Mouse (Mus musculus) frontal cortex, adult (tissue): ENCODE data around the gene Mlycd.

Source experiments
- ATAC-seq: cut with Nextera tagmentation; 2 replicates; pipeline ENCODE4 v1.9.2; 2017; ENCODE audit warnings: mild to moderate bottlenecking, moderate library complexity, mixed read lengths; ENCODE audit not compliant: low TSS enrichment

Mlycd gene

GRCm38 (mm10) chr8:119403912-119404311, 9.2 kb downstream of the Mlycd start:
- ATAC-seq = no peak

- ATAC-seq = no peak
Observed at GRCm38 (mm10) chr8:119404648-119405047, 10.0 kb downstream of the Mlycd start.

GRCm38 (mm10) chr8:119408311-119408710, 13.6 kb downstream of the Mlycd start:
- ATAC-seq = no peak

DNA sequence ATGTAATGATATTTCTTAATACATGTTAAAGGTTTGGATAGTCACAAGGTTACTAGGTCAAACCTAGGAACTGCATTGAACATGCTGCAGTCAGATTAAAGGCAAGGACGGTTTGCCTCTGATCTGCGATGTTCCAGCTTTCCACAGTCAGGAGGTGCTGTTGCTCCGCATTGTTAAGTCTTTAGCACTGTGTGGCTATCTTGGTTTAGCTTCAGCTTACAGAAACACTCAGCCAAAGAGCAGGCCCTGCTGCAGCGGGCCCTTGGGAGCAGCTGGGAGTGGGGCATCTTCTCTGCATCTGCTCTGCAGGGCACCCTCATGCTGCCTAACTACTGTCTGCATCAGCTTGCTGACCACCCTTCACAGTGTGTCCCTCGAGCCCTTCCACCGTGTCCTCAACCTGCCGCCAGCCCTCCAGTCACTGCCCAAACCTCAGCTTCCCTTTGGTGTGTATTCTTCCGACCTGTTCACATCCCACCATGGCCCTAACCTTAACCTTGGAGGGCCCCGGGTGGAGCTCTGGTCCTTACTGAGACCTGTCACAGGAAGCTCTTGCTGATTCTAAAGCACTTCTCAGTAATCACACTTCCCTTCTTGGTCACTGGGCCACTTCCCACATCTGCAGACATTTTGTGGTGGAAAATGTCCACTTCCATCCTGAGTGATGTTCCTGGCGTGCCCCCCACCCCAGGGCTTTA, 17.5 kb downstream of the Mlycd start:
- ATAC-seq = no peak

DNA sequence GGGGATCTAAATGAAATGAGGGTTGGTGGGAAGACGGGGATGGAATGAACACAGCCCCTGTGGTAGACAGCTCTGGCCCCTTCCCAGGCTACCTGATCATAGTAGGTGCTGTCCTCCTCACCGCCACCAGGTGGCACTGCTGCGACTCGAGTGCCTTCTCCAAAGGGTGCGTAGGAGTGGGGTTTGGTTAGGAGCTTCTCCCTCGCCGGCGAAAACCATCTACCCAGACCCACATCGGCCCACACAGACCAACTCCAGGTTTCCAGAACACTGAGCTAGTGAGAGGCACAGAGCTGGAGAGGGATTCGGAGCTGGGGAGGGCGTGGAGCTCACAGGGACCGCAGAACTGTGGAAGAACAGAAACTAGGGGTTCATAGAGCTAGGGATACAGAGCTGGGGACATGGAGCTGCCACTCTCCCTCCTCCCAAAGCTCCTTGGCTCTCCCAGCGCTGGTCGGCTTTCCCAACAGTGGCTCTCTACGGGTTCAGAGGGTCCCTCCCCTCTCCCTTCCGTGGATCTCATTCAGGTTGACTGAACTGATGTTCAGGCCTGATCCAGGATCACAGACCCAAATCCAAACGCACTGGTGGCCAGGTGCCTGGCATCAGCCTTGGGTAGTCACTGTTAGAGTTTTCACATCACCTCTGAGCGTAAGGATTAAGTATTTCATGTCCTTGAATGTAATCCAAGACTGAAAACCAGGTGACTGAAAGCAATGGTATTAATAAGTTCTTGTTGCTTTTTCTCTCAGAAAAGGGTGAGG, 18.2 kb downstream of the Mlycd start:
- peak; percentile 93 for ATAC-seq

DNA sequence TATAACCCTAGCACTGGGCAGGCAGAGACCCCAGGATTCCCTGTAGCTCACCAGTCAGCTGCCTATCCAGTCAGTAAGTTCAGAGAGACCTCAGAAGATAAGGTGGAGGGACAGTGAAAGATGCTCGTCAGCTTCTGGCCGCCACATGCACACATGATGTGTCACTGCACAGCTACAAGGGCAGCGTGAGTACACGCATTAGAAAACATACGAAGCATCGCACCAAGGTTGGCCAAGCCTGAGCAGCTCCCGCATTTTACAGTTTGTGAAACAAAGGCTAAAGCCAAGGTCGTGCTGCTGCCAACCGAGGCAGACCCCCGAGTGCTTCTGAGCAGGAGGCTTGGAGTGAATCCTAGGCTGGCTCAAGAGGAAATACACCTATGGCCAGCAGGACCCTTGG, 18.9 kb downstream of the Mlycd start:
- no peak for ATAC-seq

- ATAC-seq = no peak
Observed at GRCm38 (mm10) chr8:119420318-119420717, 25.6 kb downstream of the Mlycd start.

- ATAC-seq = peak; percentile 13; the same call in 1 of the 2 replicates
Observed at GRCm38 (mm10) chr8:119421603-119422122, 27.0 kb downstream of the Mlycd start.

DNA sequence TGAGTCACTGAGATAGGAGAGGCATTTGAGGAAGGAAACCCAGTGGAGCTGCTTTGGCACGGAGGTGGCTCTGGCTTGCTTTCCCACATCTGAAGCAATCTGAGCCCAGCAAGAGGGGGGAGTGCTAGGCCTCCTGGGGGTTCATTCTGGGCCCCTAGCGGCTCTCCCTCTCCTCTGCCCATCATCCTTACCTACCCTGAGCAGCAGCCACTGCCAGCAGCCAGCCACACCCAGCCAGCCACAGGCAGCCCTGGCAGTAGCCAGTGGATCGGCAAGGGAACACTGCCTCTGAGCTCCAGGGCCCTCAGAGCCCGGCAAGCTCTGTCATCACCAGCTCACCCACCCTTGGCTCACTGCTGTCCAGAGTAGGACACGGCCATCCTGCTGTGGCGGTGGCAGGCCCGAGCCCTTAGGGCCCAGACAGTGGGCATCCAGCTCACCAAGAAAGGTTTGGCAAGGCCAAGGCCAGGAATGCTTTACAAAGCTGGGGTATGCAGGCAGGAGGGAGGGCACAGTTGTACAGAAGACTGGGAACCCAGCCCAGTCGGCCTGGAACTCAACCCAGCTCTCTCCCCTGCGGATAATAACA, 27.5 kb downstream of the Mlycd start:
- ATAC-seq = peak; percentile 82

DNA sequence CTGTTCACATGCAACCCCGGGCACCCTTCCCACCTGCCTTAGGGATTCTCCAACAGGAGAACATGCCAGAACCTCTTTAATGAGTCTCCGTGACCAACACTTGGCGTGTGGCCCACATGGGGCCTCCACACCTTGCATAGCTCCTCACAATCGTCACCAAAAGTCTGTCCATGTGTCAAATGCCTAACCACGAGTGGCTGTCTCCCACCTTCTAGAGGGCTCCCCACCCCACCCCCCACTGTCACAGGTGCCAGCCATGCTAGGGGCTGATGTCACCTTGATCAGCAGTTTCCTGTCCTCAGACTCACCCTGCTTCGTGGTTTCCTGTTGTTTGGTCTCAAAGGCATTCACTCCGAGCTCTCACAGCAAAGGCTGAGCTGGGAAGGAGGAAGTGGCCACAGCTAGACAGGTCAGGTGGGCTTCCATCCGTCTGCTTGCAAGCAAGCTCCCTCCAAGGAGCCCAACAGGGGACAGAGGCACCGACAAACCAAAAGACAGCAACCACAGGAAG, 29.0 kb downstream of the Mlycd start:
- no peak for ATAC-seq

GRCm38 (mm10) chr8:119424199-119424733, 29.6 kb downstream of the Mlycd start:
- ATAC-seq = no peak

DNA sequence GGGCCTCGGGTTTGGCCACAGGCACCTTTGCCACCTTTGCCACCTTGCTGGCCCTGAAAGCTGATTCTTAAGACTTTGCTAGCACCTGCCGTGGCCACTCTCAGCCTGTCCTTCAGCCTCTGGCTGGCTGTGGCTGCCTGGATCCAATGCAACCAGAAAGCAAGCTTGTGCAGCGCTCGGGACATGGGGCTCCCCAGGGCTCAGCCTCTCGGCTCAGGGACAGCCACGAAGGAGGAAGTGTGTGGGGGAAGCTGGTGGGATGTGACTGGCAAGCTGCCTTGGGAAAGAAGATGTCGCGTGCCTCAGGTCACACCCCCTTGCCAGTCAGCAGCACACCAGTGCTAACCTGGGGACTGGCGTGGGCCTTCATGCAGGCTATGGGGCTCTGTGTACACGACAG, 30.1 kb downstream of the Mlycd start:
- ATAC-seq = no peak

GRCm38 (mm10) chr8:119425533-119425932, 30.9 kb downstream of the Mlycd start:
- ATAC-seq = no peak

GRCm38 (mm10) chr8:119426069-119426735, 31.5 kb downstream of the Mlycd start:
- ATAC-seq = no peak

DNA sequence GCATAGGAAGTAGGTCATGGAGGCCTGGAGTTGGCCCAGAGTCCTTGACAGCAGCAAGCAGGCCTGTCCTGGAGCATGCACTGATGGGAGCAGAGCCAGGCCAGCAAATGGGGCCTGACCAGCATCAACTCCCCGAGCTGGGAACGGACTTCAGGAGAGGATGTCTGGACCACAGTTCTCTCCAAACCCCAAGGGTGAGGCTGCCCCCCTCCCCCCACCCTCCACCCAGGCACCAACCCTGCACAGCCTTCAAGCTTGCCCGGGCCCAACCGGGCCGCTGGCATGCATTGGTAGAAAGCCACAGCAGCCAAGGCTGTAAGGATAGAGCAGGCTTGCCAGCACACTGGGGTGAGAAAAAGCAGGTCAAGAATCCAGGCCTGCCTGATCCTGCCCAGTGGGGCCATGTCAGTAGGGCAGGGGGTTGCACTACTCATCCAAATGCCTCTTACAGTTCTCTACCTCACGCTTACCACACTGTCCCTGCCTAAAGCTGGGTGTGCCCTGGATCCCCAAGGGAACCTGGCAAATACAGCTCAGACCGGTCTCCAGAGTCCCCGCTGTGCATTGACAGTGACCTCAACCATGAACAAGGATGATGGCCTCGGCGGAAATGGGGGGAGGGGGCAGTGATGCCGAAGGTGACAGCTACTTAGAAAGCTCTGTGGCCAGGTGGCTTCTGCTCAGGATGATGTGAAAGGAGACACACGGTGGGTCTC, 33.1 kb downstream of the Mlycd start:
- ATAC-seq = no peak

- ATAC-seq = no peak
Observed at GRCm38 (mm10) chr8:119428350-119428740, 33.7 kb downstream of the Mlycd start.

GRCm38 (mm10) chr8:119428766-119429327, 34.2 kb downstream of the Mlycd start:
- ATAC-seq = no peak

DNA sequence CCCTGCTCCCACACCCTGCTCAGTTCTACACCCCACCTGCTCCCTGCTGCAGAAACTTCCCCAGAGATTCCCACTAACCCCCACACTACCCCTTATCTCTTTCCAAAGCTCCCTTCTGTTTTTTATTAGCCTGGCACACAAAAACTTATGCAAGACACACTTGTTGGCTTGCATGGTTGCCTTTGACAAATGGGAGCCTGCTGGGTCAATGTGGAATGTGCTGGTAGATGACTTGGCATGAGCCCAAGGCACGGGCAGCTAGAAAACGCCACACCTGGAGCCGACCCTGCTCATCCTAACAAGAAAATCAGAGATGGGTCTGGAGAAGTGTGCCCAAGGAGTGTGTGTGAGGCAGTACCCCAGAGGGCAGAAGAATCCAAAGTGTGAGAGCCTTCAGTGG, 34.9 kb downstream of the Mlycd start:
- no peak for ATAC-seq

GRCm38 (mm10) chr8:119430250-119430649, 35.6 kb downstream of the Mlycd start:
- no peak for ATAC-seq

DNA sequence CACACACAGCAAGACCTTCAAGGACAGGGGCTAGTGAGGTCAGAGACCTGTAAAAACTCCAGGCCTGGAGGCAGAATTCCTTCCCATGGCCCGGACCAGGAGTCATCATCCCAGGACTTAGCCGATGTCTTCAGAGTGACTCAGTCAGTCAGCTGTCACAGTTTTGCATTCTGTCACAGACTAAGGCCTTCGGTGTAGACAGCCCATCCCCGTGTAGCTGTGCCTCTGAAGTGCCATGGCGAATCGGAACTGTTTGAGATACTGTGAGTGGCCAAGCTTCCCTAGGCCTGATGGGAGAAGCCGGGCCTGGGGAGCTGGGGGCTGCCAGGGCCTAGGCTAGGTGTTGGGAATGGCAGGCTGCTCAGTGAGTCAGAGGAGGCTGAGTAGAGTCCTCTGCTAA, 36.0 kb downstream of the Mlycd start:
- ATAC-seq = no peak

DNA sequence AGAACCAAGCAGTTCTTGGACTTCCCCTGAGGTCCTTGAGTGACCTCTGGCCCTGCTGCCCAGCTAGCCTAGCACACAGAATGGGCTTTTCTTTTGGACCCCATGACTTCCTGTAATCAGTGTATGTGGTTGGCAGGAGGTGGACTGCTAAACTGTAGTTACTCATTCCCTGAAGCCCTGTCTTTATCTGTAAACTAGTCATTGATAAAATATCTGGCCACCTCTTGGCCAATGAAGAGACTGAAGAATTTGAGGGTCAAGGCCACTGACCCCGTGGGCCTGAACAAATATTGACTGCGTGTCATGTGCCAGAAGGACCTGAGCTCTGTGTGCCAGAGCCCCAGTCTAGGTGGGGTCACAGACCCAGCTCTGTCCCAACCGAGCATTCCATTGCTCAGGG, 37.7 kb downstream of the Mlycd start:
- ATAC-seq = no peak
